Comparison of ENCODE assay signal across 8 mouse cellular contexts in genomic region chr2:119355651-119356050, GRCm38 (mm10). TPM values are rescaled to one million over a fixed set of nuclear protein-coding genes. Genes with fewer than 3 reads are reported as not detected.
DNase-seq lines count a peak whose midpoint lies in the region; ATAC-seq and TF ChIP-seq lines count a peak whose summit lies in the region.
"Had no signal": no experiment of that assay in that cellular context is flagged by ENCODE, and none has a peak within 500 bp of the region (broad histone marks: within the 10 kb centered on the region; RNA-seq: fewer than 3 reads in every experiment).

No protein-coding gene starts in this region.

- peak overlapping the region; percentile 78 for H3K27ac ChIP-seq in liver, adult 2 months (replicated peaks; ENCODE audit: insufficient read depth, low read depth, low read length)
- H3K27ac ChIP-seq in liver, embryonic 12.5 days: no peak overlapping the region
- H3K27ac ChIP-seq in stomach, postnatal 0 days (replicated peaks): no peak overlapping the region

- WGBS in liver, adult 2 months: 17% methylated on average over 7 of the region's 7 CpGs
- WGBS in liver, embryonic 12.5 days (ENCODE audit: insufficient replicate concordance): 43% methylated on average over 7 of the region's 7 CpGs
- WGBS in stomach, postnatal 0 days: 30% methylated on average over 7 of the region's 7 CpGs

- H3K9me3 ChIP-seq in liver, embryonic 12.5 days (replicated peaks): no peaks in the 10 kb centered on the region
- H3K9me3 ChIP-seq in stomach, postnatal 0 days (ENCODE audit: control insufficient read depth, low read length): no peaks in the 10 kb centered on the region

- H3K79me2 ChIP-seq in liver, adult 2 months (ENCODE audit: control insufficient read depth, insufficient read depth, low read length): 0 out of 2 replicates have a peak, but pooled peaks cover 4% of the 10 kb centered on the region

- no peak for TF ChIP-seq POLR2A in liver, adult 2 months (IDR thresholded peaks at IDR 0.05; ENCODE audit: extremely low read depth, insufficient read depth, low read length)

- no peak overlapping the region for H3K4me2 ChIP-seq in liver, embryonic 12.5 days
- no peak overlapping the region for H3K4me2 ChIP-seq in stomach, postnatal 0 days (replicated peaks; ENCODE audit: low read depth)
- H3K4me2 ChIP-seq: lung, embryonic 14.5 days had no signal

- H3K4me1 ChIP-seq in liver, adult 2 months (ENCODE audit: control insufficient read depth, insufficient read depth, low read length): peaks cover 19% of the 10 kb centered on the region
- H3K4me1 ChIP-seq in liver, embryonic 12.5 days: peaks cover 36% of the 10 kb centered on the region
- no peaks in the 10 kb centered on the region for H3K4me1 ChIP-seq in stomach, postnatal 0 days (replicated peaks; ENCODE audit: control insufficient read depth, insufficient read depth)

- no peak for TF ChIP-seq EP300 in stomach, postnatal 0 days (optimal IDR thresholded peaks at IDR 0.05)

- no peaks in the 10 kb centered on the region; the same call in 1 of the 2 replicates for H3K36me3 ChIP-seq in liver, adult 2 months (ENCODE audit: control insufficient read depth, insufficient read depth, low read length)
- H3K36me3 ChIP-seq in liver, embryonic 12.5 days: no peaks in the 10 kb centered on the region; the same call in 1 of the 2 replicates
- no peaks in the 10 kb centered on the region for H3K36me3 ChIP-seq in stomach, postnatal 0 days (ENCODE audit: control insufficient read depth, insufficient read depth, low read length)

- H3K9ac ChIP-seq in liver, adult 2 months (ENCODE audit: low read depth, low read length): peak overlapping the region; percentile 28
- H3K9ac ChIP-seq in liver, embryonic 12.5 days: no peak overlapping the region
- no peak overlapping the region for H3K9ac ChIP-seq in stomach, postnatal 0 days (ENCODE audit: low read length)
- H3K9ac ChIP-seq: lung, embryonic 14.5 days had no signal

- H3K27me3 ChIP-seq in liver, adult 2 months (ENCODE audit: control insufficient read depth, insufficient read depth, low read length): no peaks in the 10 kb centered on the region
- peaks cover 40% of the 10 kb centered on the region for H3K27me3 ChIP-seq in liver, embryonic 12.5 days (replicated peaks)
- no peaks in the 10 kb centered on the region for H3K27me3 ChIP-seq in stomach, postnatal 0 days (ENCODE audit: control insufficient read depth, insufficient read depth, low read length)

- no peak for ATAC-seq in liver, embryonic 12.5 days
- no peak for ATAC-seq in stomach, postnatal 0 days (ENCODE audit: low FRiP score, low TSS enrichment)

- TF ChIP-seq CTCF in liver, adult 2 months (IDR thresholded peaks at IDR 0.05; ENCODE audit: low read depth, low read length): peak; percentile 64
- peak; percentile 13; the same call in 1 of the 2 replicates for TF ChIP-seq CTCF in stomach, postnatal 0 days (IDR thresholded peaks at IDR 0.05; ENCODE audit: low read depth)

- DNase-seq in liver, adult 2 months (ENCODE audit: extremely low read depth, low read depth, low spot score): peak; percentile 80
- peak; percentile 96 for DNase-seq in brain, adult 2 months (ENCODE audit: low read depth, low spot score)
- peak; percentile 91 for DNase-seq in gastrocnemius, postnatal 25 days
- no peak for DNase-seq in stomach, postnatal 0 days (ENCODE audit: low spot score)
- DNase-seq in urinary bladder, postnatal 10 days (ENCODE audit: low spot score): no peak
- DNase-seq in left cerebral cortex, adult 18-20 months (ENCODE audit: low spot score in 2 of 2): no peak
- DNase-seq: lung, embryonic 14.5 days had no signal

- no peak overlapping the region for H3K4me3 ChIP-seq in liver, adult 2 months (ENCODE audit: insufficient read depth, low read depth, low read length)
- H3K4me3 ChIP-seq in liver, embryonic 12.5 days: no peak overlapping the region
- no peak overlapping the region for H3K4me3 ChIP-seq in stomach, postnatal 0 days (ENCODE audit: low read depth, low read length)

RNA-seq across cellular contexts. Expression of gene Chac1, which starts 4.6 kb away (rescaled TPM):
- total RNA-seq in liver, adult 2 months (2014; rRNA removed): 3.2 and 5.5 TPM in 2 replicates
- polyA plus RNA-seq in liver, adult 2 months (2012; rRNA removed): 4.1 and 6.1 TPM in 2 replicates
- 1.0 and 1.4 TPM in 2 replicates for polyA plus RNA-seq in liver, embryonic 12.5 days (2016; fragmentation: Nextera tagmentation; extraction: Ambion mirVana)
- 10 to 100 TPM; 14.2 to 69.5 TPM for total RNA-seq in gastrocnemius, postnatal 25 days (2021)
- 2.0 and 2.6 TPM in 2 replicates for polyA plus RNA-seq in stomach, postnatal 0 days (2015; fragmentation: Nextera tagmentation; extraction: Ambion mirVana)
- 1 to 10 TPM; 7.7 to 9.2 TPM for total RNA-seq in left cerebral cortex, adult 18-20 months (2021)

RNA-seq across cellular contexts. Expression of gene Dll4, which starts 30.1 kb away (rescaled TPM):
- total RNA-seq in liver, adult 2 months (2014; rRNA removed): 3.0 and 5.2 TPM in 2 replicates
- 3.1 and 4.1 TPM in 2 replicates for polyA plus RNA-seq in liver, adult 2 months (2012; rRNA removed)
- 3.0 and 3.1 TPM in 2 replicates for polyA plus RNA-seq in liver, embryonic 12.5 days (2016; fragmentation: Nextera tagmentation; extraction: Ambion mirVana)
- 1 to 10 TPM; 3.2 to 4.5 TPM for total RNA-seq in gastrocnemius, postnatal 25 days (2021)
- 3.7 TPM in 2 replicates for polyA plus RNA-seq in stomach, postnatal 0 days (2015; fragmentation: Nextera tagmentation; extraction: Ambion mirVana)
- 1 to 10 TPM; 1.6 to 2.3 TPM for total RNA-seq in left cerebral cortex, adult 18-20 months (2021)

Comparison
In these comparisons a context has a peak if more than half of its experiments do, and no peak if none do; other contexts are left out.
1. DNase-seq: peak in liver, adult 2 months (single experiment), brain, adult 2 months (single experiment) and gastrocnemius, postnatal 25 days (single experiment); none in stomach, postnatal 0 days (single experiment), urinary bladder, postnatal 10 days (single experiment) and left cerebral cortex, adult 18-20 months (0 of 2).